Mouse (Mus musculus) urinary bladder, adult 18-20 months (tissue): ENCODE results near the gene P3h3.
"Not testable (repeated sequence)": the region's sequence is repeated elsewhere in the genome, so short reads cannot be mapped to it uniquely, and the experiment has no call there.

Source experiments
- DNase-seq, 2 experiments: peaks; one replicate each; pipeline ENCODE4 v3.0.0; 2022; ENCODE audit warnings: low spot score in 2 of 2, mixed read lengths in 2 of 2

P3h3 gene

GRCm38 (mm10) chr6:124809052-124809774 is 48.3 kb downstream of the P3h3 start:
- peak; percentile 77 to 83 for DNase-seq

GRCm38 (mm10) chr6:124808358-124809012 is 49.1 kb downstream of the P3h3 start, which contains the start of gene Spsb2:
Gene Spsb2, plus strand, starts transcription at chr6:124808661.
- DNase-seq, result peak; percentile 72 to 76

GRCm38 (mm10) chr6:124807986-124808357 is 49.6 kb downstream of the P3h3 start:
- no peak for DNase-seq

- no peak for DNase-seq
These were observed 50.2 kb downstream of the P3h3 start for GRCm38 (mm10) chr6:124807366-124807765.

GRCm38 (mm10) chr6:124806446-124807140 is 51.0 kb downstream of the P3h3 start:
- DNase-seq, result no peak

GRCm38 (mm10) chr6:124805341-124806321 is 51.9 kb downstream of the P3h3 start:
- peak; percentile 93 to 96 for DNase-seq

- no peak for DNase-seq
These were observed 53.2 kb downstream of the P3h3 start for GRCm38 (mm10) chr6:124804341-124804740.

- not testable (repeated sequence) for DNase-seq
These were observed 53.9 kb downstream of the P3h3 start for GRCm38 (mm10) chr6:124803691-124804090.

GRCm38 (mm10) chr6:124803061-124803460 is 54.5 kb downstream of the P3h3 start:
- no peak for DNase-seq

- DNase-seq, result not testable (repeated sequence)
These were observed 55.2 kb downstream of the P3h3 start for GRCm38 (mm10) chr6:124802400-124802799.

GRCm38 (mm10) chr6:124796200-124796599 is 61.4 kb downstream of the P3h3 start:
- no peak for DNase-seq

- DNase-seq, result no peak
These were observed 61.8 kb downstream of the P3h3 start for GRCm38 (mm10) chr6:124795781-124796180.

GRCm38 (mm10) chr6:124791911-124792310 is 65.6 kb downstream of the P3h3 start:
- DNase-seq, result no peak
